Mouse (Mus musculus) right cerebral cortex, postnatal 4 days (tissue): ENCODE measurements around the gene Slc16a10.

ENCODE experiments used
- DNase-seq: peaks from one replicate; pipeline ENCODE4 v3.0.0-alpha.2; 2022

Slc16a10 gene

DNA sequence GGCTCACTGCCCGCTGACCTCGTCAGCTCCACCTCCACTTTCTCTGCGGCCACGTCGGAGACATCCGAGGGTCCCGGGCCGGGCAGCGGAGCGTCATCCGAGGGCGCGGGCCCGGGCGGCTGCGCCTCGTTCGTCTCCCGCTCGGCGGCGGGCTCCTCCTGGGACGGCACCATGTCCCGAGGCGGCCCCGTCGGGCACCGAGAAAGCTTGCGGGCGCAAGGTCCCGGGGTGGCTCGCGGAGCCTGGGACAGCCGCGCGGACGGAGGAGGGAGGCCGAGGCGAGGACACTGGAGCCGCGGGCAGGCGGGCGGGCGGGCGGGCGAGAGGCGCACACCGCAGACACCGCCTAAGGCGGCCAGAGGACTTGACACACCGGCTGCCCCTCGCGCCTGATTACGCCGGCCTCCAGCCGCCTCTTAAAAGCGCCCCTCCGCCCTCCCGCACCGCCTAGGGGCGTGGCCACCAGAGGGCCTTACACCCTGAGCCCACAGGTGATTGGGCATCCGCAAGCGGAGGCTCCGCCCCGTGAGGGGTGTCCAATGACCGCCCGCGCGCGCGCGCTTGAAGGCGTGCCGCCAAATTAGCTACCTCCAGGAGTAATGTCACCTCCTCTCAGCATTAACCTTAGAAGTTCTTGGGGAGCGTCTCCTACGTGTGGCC lies at the start of gene Slc16a10:
Slc16a10 (minus strand) TSS at position 395 of the 660 bp plus-strand sequence.
- peak; percentile 88 for DNase-seq

- DNase-seq: no peak
Observed at GRCm38 (mm10) chr10:40191338-40191979, 49.4 kb upstream of the Slc16a10 start.

DNA sequence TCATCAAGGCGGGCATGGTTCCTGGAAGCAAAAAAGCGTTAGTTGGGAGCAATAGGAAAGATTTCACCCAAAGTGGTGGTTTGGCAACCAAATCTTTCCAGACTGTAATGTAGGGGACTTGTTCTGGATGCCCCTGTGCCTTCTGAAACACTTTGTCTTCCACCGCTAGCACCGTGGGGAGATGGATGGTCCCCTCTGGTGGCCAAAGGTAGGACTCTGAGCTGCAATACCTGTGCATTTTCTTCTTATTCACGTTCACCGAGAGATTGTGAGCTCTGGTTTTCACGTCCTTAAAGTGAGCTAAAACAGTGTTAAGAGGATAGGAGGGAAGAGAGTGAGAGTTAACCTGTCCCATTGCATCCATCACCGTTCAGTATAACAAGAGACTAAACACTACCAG lies 48.8 kb upstream of the Slc16a10 start:
- DNase-seq: no peak

GRCm38 (mm10) chr10:40189689-40190088 lies 47.6 kb upstream of the Slc16a10 start:
- DNase-seq: no peak

DNA sequence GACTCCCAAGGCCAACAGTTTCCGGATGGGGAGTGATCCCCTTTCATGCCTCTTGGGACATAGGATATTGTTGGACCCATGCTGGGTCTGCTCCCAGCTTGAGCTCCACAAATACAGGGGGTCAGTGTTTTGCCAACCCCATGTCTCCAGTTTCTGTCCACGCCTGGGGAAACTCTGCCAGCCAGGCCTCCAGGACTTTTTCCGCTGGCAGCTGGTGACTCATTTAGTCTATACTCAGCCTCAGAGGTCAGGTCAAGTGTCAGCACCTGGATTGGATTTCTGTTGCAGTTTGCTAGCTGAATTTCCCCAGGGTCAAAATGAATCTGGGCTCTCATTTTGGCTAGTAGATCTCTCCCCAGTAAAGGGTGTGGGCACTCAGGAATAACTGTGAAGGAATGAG lies 46.8 kb upstream of the Slc16a10 start:
- DNase-seq: no peak

DNA sequence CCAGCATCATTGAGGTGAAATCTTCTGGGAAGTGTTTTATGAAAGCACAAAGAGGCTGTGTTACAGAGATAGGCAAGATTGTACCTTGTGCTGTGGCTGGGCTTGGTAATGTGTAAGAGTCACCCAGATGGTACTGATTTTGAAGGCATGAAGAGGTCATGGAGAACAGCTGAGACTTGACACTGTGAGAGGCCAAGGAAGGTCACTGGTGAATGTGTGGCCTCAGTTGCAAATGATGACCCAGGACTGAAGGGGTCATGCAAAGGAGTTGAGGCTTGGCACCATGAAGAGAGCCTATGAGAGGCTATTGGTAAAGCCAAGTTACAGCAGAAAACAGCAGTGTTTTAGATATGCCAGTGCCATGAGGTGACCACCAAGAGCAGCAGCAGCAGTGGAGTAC lies 43.9 kb upstream of the Slc16a10 start:
- DNase-seq: no peak

DNA sequence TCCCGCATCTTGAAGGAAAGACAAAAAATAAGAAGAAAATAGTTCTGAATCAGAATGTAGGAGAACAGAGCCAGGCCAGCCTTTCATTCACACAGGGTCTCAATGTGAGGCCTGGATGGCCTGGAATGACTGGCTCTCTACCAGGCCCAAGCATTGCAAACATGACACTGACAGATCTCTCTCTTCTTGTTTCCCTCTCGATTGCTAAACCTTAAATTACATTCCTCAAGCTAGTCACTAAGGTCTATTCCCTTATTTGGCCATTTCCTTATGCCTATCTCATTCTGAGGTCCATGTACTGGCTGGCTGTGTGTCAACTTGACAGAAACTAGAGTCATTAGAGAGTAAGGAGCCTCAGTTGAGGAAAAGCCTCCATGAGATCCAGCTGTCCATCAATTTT lies 38.0 kb upstream of the Slc16a10 start:
- no peak for DNase-seq

DNA sequence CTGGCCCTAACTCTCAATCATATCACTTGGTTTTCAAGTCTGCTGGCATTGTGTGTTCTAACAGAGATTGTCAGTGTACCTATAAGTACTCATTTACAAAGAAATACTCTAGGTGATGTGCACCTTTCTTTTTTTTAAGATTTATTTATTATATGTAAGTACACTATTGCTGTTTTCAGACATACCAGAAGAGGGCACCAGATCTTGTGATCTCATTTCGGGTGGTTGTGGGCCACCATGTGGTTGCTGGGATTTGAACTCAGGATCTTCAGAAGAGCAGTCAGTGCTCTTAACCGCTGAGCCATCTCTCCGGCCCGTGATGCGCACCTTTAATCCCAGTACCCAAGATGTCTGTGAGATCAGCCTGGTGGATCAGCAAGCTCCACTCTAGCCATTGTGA lies 37.1 kb upstream of the Slc16a10 start:
- no peak for DNase-seq

- peak; percentile 18 for DNase-seq
Observed at GRCm38 (mm10) chr10:40177323-40177962, 35.4 kb upstream of the Slc16a10 start.

DNA sequence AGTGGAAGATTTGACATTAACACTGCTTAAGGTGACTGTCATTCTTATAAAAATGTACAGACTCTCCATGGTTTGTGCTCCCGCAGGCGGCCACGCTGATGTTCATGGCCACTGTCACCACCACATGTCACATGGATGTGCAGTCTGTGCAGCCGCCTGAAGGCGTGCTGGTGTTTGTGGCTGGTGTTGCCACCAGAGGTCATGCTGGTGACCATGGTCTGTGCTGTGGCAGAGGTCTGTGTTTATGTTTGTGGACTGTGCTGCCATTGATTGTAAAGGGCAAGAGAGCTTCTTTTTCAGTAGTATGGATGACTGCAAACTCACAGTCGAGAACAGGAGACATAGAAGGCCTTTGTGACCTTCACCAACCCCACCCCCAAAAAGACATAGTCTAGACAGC lies 30.1 kb upstream of the Slc16a10 start:
- no peak for DNase-seq

DNA sequence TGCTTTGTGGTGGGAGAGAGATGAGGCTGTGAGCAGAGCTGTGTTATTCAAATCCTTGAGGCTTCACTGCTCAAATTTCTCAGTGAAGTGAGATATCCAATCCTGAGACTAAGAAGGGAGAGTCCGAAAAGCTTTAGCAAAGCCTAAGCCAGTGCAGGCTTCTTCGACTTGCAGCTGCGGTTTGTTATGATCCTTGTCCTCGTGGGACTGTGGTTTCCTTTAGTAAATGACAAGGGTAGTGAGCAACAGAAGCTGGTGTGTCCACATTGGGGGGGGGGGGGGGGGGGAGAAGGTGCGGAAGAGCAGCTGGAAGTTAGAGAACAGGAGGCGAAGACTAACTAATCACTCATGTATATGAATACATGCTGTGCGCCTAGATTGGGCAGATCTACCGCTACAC lies 29.2 kb upstream of the Slc16a10 start:
- DNase-seq: no peak

DNA sequence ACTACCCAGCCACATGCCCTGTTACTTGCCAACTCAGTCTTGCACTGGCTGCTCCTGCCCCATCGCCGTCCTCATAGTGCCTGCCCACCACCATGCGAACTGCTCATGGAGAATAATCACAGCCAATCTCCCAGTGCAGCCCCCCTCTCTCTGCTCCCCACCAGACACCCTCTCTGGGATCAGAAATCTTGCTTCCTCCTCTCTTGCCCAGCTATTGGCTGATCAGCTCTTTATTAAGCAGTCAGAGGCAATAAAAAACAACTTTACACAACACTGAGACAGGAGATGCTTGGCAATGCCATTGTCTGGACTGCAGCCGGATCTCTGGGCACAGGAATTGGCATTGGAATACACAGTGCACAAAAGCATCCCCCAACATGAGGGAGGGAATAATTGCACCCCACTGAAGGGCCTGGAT lies 28.1 kb upstream of the Slc16a10 start:
- no peak for DNase-seq

DNA sequence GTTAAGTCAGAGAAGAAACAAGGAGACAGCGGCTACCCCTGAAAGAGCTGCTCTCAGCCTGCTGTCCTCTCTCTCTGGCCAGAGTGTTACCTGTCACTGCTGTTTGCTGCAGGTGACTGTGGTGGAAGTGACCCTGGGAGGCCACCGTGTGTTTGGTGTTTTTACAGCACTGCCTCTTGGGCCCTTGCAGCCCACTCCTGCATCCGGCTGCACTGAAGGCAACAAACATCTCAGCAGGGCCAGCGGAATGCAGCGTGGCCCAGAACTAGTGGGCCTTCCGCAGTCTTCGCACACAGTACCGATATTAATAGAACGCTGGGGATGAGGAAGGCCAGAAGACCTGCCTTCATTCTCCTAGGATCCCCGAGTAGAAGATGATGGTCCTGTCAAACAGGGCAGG lies 27.5 kb upstream of the Slc16a10 start:
- no peak for DNase-seq

GRCm38 (mm10) chr10:40169088-40169487 lies 27.0 kb upstream of the Slc16a10 start:
- no peak for DNase-seq

DNA sequence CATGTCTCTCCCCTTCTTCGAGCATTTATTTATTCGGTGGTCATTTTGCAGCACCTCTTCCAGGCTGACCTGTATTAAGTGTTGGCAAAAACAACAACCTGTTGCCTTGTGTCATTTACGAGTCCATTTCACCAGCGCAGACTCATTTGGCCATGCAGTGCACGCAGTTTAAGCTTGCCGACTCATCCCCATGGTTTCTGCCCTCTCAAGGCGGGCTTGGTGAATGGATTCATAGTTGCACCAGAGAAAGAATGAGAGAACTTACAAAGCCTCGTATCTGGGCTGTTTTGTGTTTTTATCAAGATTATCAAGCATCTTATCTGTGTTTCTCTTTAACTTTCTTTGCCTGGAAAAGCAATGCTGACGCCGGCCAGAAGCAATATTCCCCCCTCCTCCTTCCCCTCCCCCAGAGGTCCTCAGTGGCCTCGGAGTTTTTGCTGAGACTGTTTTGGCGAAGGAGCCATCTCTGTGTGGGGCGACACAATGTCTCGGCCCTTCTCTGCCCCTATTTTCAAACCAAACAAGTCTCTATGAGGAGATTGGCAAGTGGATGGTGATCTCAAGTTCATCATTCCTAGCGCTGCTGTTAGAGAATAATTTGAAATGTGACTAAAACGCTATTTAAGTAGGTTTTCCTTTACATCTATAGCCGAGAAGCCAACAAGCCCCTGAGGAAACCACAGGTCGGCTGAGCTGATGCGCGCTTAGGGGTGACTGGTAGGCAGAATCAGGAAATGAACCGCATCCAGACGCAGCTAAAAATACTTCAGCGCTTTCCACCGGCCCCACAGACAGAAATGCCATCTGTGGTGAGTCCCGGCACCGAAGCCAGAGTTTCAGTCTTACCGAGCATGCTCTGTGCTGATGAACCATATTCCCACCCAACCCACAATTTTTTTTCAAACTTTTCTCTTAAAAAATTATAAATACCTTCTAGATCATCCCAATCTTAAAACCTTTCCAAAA lies 22.6 kb upstream of the Slc16a10 start:
- peak; percentile 22 for DNase-seq

- no peak for DNase-seq
Observed at GRCm38 (mm10) chr10:40163914-40164313, 21.9 kb upstream of the Slc16a10 start.

DNA sequence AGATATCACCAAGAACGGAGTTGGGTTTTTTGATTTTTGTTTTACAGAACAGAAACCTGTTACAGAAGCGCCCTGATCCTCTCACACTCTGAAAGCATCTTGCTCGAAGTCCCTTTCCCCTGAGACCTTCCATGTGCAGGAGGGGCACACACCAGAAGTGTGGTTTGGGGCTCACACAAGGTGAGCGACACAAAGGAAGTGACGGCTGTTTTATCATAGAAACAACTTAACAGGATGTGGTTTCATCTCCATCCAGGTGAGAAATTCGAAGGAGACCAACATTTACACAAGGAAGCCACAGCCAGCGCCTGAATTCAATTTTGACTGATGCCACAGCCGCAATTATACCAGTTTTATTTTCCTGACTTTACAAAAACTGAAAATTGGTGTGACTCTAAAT lies 21.3 kb upstream of the Slc16a10 start:
- no peak for DNase-seq

DNA sequence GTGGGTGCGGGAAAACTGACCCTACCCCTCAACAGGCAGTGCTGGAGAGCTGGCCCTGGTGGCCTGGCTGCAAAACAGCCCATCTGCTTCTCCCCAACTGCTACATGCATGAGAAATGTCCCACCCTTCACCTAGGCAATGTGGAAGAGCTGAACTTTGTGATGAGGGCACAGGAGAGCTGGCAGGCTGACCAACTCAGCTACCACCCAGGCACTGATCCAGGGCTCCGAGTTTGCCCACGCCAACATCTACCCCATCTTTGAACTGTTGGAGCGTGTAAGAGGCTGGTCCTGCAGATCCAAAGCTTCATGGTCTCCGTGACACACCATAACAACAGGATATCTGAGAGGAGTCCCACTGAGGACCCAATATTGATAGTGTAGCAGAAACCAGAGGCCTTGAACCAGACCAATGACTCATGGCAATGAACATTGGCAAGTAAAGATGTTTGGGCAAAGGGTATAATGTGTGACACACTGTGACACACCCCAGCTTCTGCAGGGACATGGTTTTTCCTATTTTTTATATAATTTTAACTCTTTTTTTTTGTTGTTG lies 19.7 kb upstream of the Slc16a10 start:
- no peak for DNase-seq

- no peak for DNase-seq
Observed at GRCm38 (mm10) chr10:40161236-40161635, 19.2 kb upstream of the Slc16a10 start.

GRCm38 (mm10) chr10:40152550-40152857 lies 10.4 kb upstream of the Slc16a10 start:
- no peak for DNase-seq

DNA sequence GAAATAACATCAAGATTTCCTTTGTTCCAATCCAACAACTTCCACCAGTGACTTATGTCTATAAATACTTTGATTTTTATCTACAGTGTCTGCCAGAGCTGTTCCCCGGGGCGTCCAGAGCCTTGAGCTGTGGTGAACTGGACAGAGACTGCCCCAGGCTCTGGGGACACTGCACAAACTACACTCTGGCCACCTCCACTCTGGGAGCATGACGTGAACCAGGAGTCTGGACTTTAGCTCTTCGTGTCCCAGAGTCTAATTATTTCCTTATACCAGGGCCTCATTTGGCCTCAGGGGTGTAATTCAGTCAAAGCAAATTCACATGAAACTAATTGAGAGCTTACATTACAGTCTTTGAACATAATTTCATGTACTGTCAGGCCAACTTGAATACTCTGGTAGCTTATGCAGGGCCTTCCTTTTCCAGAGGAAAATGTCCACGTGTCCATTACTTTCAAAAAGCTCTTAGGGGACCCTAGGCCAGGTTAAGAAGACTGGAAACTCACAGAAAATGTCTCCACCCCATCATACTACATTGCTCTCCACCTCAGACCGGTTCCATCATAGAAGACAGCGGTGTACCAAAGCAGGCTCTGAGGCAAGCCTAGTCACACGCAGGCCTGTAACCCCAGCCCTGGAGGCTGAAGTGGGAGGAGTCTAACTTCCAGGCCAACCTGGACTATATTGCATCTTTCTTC lies 9.9 kb upstream of the Slc16a10 start:
- DNase-seq: no peak

- no peak for DNase-seq
Observed at GRCm38 (mm10) chr10:40149584-40150145, 7.6 kb upstream of the Slc16a10 start.
